In genomic region chr12:6576866-6577360, GRCm38 (mm10) we compare ENCODE assay signal across 21 mouse cellular contexts.
DNase-seq lines count a peak whose midpoint lies in the region; ATAC-seq and TF ChIP-seq lines count a peak whose summit lies in the region.
"Had no signal": no experiment of that assay in that cellular context is flagged by ENCODE, and none has a peak within 500 bp of the region (broad histone marks: within the 10 kb centered on the region; RNA-seq: fewer than 3 reads in every experiment).

No protein-coding gene starts in this region.

- peak; percentile 35 for DNase-seq in forebrain, postnatal 0 days
- no peak for DNase-seq in left cerebral cortex, adult 2 months (ENCODE audit: extremely low spot score in 1 of 2, low spot score in 2 of 2)
- DNase-seq in left cerebral cortex, adult 9 months (ENCODE audit: low spot score in 2 of 2): no peak
- no peak for DNase-seq in stomach, postnatal 0 days (ENCODE audit: low spot score)
- no peak for DNase-seq in urinary bladder, adult 18-20 months (ENCODE audit: low spot score in 2 of 2)
- DNase-seq: adrenal gland, postnatal 25 days; cerebellum, adult 9-10 months; embryo, embryonic 11 days; gastrocnemius, postnatal 36 days; kidney, adult 8-10 months; kidney, postnatal 36 days; spleen, adult 18-20 months had no signal

- no peak overlapping the region for H3K27ac ChIP-seq in forebrain, postnatal 0 days (ENCODE audit: low read depth, low read length)
- H3K27ac ChIP-seq in forebrain, embryonic 12.5 days: no peak overlapping the region
- 0 out of 2 replicates have a peak overlapping the region, but pooled peaks have one; percentile 24 for H3K27ac ChIP-seq in left cerebral cortex, adult 2 months
- 0 out of 2 replicates have a peak overlapping the region, but pooled peaks have one; percentile 11 for H3K27ac ChIP-seq in stomach, embryonic 14.5 days (ENCODE audit: low read length)
- H3K27ac ChIP-seq in stomach, postnatal 0 days (replicated peaks): no peak overlapping the region
- H3K27ac ChIP-seq: hindbrain, embryonic 14.5 days; limb, embryonic 13.5 days; liver, embryonic 14.5 days; neural tube, embryonic 15.5 days; stomach, embryonic 15.5 days had no signal

- no peak for TF ChIP-seq CTCF in forebrain, postnatal 0 days (IDR thresholded peaks at IDR 0.05; ENCODE audit: low read depth)
- TF ChIP-seq CTCF in left cerebral cortex, adult 2 months (IDR thresholded peaks at IDR 0.05): no peak
- no peak for TF ChIP-seq CTCF in stomach, postnatal 0 days (IDR thresholded peaks at IDR 0.05; ENCODE audit: low read depth)

- no peaks in the 10 kb centered on the region for H3K9me3 ChIP-seq in forebrain, postnatal 0 days (ENCODE audit: low read length)
- no peaks in the 10 kb centered on the region for H3K9me3 ChIP-seq in forebrain, embryonic 12.5 days
- no peaks in the 10 kb centered on the region for H3K9me3 ChIP-seq in stomach, embryonic 14.5 days (ENCODE audit: control insufficient read depth, low read depth, low read length)
- H3K9me3 ChIP-seq in stomach, postnatal 0 days (ENCODE audit: control insufficient read depth, low read length): no peaks in the 10 kb centered on the region
- H3K9me3 ChIP-seq: limb, embryonic 13.5 days; neural tube, embryonic 15.5 days; stomach, embryonic 15.5 days had no signal

- intact Hi-C loops in left cerebral cortex, adult 2 months (cut with DNase I): loop anchor here (5.0 kb wide), 1 partner anchor 240 kb away; no protein-coding TSS in a partner anchor

- H3K4me2 ChIP-seq in forebrain, postnatal 0 days (ENCODE audit: low read depth): no peak overlapping the region
- H3K4me2 ChIP-seq in forebrain, embryonic 12.5 days: no peak overlapping the region
- H3K4me2 ChIP-seq in stomach, embryonic 14.5 days (replicated peaks; ENCODE audit: low read depth, low read length): no peak overlapping the region
- no peak overlapping the region for H3K4me2 ChIP-seq in stomach, postnatal 0 days (replicated peaks; ENCODE audit: low read depth)
- H3K4me2 ChIP-seq: hindbrain, embryonic 14.5 days; limb, embryonic 13.5 days; neural tube, embryonic 15.5 days; stomach, embryonic 15.5 days had no signal

- H3K9ac ChIP-seq in forebrain, postnatal 0 days: no peak overlapping the region; the same call in 1 of the 2 replicates
- H3K9ac ChIP-seq in forebrain, embryonic 12.5 days: no peak overlapping the region
- H3K9ac ChIP-seq in stomach, embryonic 14.5 days (replicated peaks; ENCODE audit: low read depth, low read length): no peak overlapping the region
- no peak overlapping the region for H3K9ac ChIP-seq in stomach, postnatal 0 days (ENCODE audit: low read length)
- H3K9ac ChIP-seq: hindbrain, embryonic 14.5 days; limb, embryonic 13.5 days; liver, embryonic 14.5 days; neural tube, embryonic 15.5 days; stomach, embryonic 15.5 days had no signal

- ATAC-seq in forebrain, postnatal 0 days: no peak
- no peak for ATAC-seq in forebrain, embryonic 12.5 days (ENCODE audit: low FRiP score)
- ATAC-seq in stomach, embryonic 14.5 days (ENCODE audit: insufficient number of reproducible peaks, insufficient read depth, low FRiP score, low read depth): no peak
- no peak for ATAC-seq in stomach, postnatal 0 days (ENCODE audit: low FRiP score, low TSS enrichment)
- ATAC-seq: lung, postnatal 0 days had no signal

- no peak for TF ChIP-seq EP300 in stomach, postnatal 0 days (optimal IDR thresholded peaks at IDR 0.05)

- H3K4me1 ChIP-seq in forebrain, postnatal 0 days (ENCODE audit: insufficient read depth): no peaks in the 10 kb centered on the region
- H3K4me1 ChIP-seq in forebrain, embryonic 12.5 days: 0 out of 2 replicates have a peak, but pooled peaks cover 2% of the 10 kb centered on the region
- no peaks in the 10 kb centered on the region for H3K4me1 ChIP-seq in stomach, embryonic 14.5 days (ENCODE audit: control insufficient read depth, insufficient read depth, low read length)
- no peaks in the 10 kb centered on the region for H3K4me1 ChIP-seq in stomach, postnatal 0 days (replicated peaks; ENCODE audit: control insufficient read depth, insufficient read depth)
- H3K4me1 ChIP-seq: limb, embryonic 13.5 days; neural tube, embryonic 15.5 days; stomach, embryonic 15.5 days had no signal

- no peaks in the 10 kb centered on the region for H3K27me3 ChIP-seq in forebrain, postnatal 0 days (ENCODE audit: insufficient read depth, low read length)
- H3K27me3 ChIP-seq in forebrain, embryonic 12.5 days: no peaks in the 10 kb centered on the region
- H3K27me3 ChIP-seq in stomach, embryonic 14.5 days (ENCODE audit: control insufficient read depth, insufficient read depth, low read length): no peaks in the 10 kb centered on the region
- H3K27me3 ChIP-seq in stomach, postnatal 0 days (ENCODE audit: control insufficient read depth, insufficient read depth, low read length): no peaks in the 10 kb centered on the region
- H3K27me3 ChIP-seq: limb, embryonic 13.5 days; neural tube, embryonic 15.5 days; stomach, embryonic 15.5 days had no signal

- H3K4me3 ChIP-seq in forebrain, postnatal 0 days (ENCODE audit: low read depth, low read length): no peak overlapping the region
- no peak overlapping the region for H3K4me3 ChIP-seq in forebrain, embryonic 12.5 days (replicated peaks)
- H3K4me3 ChIP-seq in left cerebral cortex, adult 2 months: no peak overlapping the region
- H3K4me3 ChIP-seq in stomach, embryonic 14.5 days (ENCODE audit: low read depth, low read length): no peak overlapping the region
- H3K4me3 ChIP-seq in stomach, postnatal 0 days (ENCODE audit: low read depth, low read length): no peak overlapping the region
- H3K4me3 ChIP-seq: limb, embryonic 13.5 days; myocyte; neural tube, embryonic 15.5 days; stomach, embryonic 15.5 days had no signal

- WGBS in forebrain, postnatal 0 days: 49% methylated on average over 6 of the region's 6 CpGs
- 90% methylated on average over 6 of the region's 6 CpGs for WGBS in forebrain, embryonic 12.5 days
- WGBS in stomach, embryonic 14.5 days: 48% methylated on average over 6 of the region's 6 CpGs
- 46% methylated on average over 6 of the region's 6 CpGs for WGBS in stomach, postnatal 0 days

- no peaks in the 10 kb centered on the region for H3K36me3 ChIP-seq in forebrain, postnatal 0 days (ENCODE audit: insufficient read depth)
- H3K36me3 ChIP-seq in forebrain, embryonic 12.5 days (replicated peaks): no peaks in the 10 kb centered on the region
- no peaks in the 10 kb centered on the region for H3K36me3 ChIP-seq in stomach, embryonic 14.5 days (ENCODE audit: control insufficient read depth, insufficient read depth, low read length)
- H3K36me3 ChIP-seq in stomach, postnatal 0 days (ENCODE audit: control insufficient read depth, insufficient read depth, low read length): no peaks in the 10 kb centered on the region
- H3K36me3 ChIP-seq: limb, embryonic 13.5 days; neural tube, embryonic 15.5 days; stomach, embryonic 15.5 days had no signal

Comparison
In these comparisons a context has a peak if more than half of its experiments do, and no peak if none do; other contexts are left out.
1. H3K27ac ChIP-seq: peak in left cerebral cortex, adult 2 months (single experiment) and stomach, embryonic 14.5 days (single experiment); none in forebrain, postnatal 0 days (single experiment), forebrain, embryonic 12.5 days (single experiment) and stomach, postnatal 0 days (single experiment).